Mouse (Mus musculus) cortical plate, adult 2 months (tissue): ENCODE results near the gene Zfp93.

Experiments
- CTCF ChIP-seq: fragments of 200-500 bp; IDR thresholded peaks from 2 replicates; pipeline ENCODE4 v1.5.1; 2011; ENCODE audit warnings: mild to moderate bottlenecking, control low read depth, low read length; ENCODE audit not compliant: insufficient read depth; ENCODE audit errors: extremely low read depth
- POLR2A ChIP-seq: fragments of 200-500 bp; IDR thresholded peaks from 2 replicates; pipeline ENCODE4 v1.6.1; 2011; ENCODE audit warnings: mild to moderate bottlenecking, low read length, control low read depth; ENCODE audit not compliant: insufficient read depth; ENCODE audit errors: extremely low read depth

- no peak for TF ChIP-seq CTCF
- no peak for TF ChIP-seq POLR2A
These were observed 25.2 kb downstream of the Zfp93 start for GRCm38 (mm10) chr7:24295376-24295775.
